Mouse (Mus musculus) kidney, embryonic 15.5 days (tissue): ENCODE results near the gene Slfn4. TPM values are rescaled to one million over a fixed set of nuclear protein-coding genes. Genes with fewer than 3 reads are reported as not detected.
"Not testable (repeated sequence)": the region's sequence is repeated elsewhere in the genome, so short reads cannot be mapped to it uniquely, and the experiment has no call there.

ENCODE experiments used
- ATAC-seq: fragments of 200-750 bp; cut with Nextera tagmentation; replicated peaks from 2 replicates; pipeline ENCODE4 v1.8.0; 2017; ENCODE audit warnings: moderate TSS enrichment; ENCODE audit not compliant: low FRiP score
- H3K27ac ChIP-seq: fragments of 300-500 bp; sonication (generic); 2 replicates; pipeline ENCODE4 v1.5.1; 2015; ENCODE audit warnings: mild to moderate bottlenecking, inconsistent platforms
- H3K27me3 ChIP-seq: fragments of 300-500 bp; sonication (generic); 2 replicates; pipeline ENCODE4 v1.6.1; 2015; ENCODE audit warnings: inconsistent platforms
- H3K36me3 ChIP-seq: fragments of 300-500 bp; sonication (generic); 2 replicates; pipeline ENCODE4 v1.6.1; 2015; ENCODE audit warnings: inconsistent platforms
- H3K4me1 ChIP-seq: fragments of 300-500 bp; sonication (generic); 2 replicates; pipeline ENCODE4 v1.6.1; 2015; ENCODE audit warnings: inconsistent platforms
- H3K4me2 ChIP-seq: fragments of 300-500 bp; sonication (generic); 2 replicates; pipeline ENCODE4 v1.6.1; 2015; ENCODE audit warnings: moderate library complexity, mild to moderate bottlenecking, inconsistent platforms
- H3K4me3 ChIP-seq: fragments of 300-500 bp; sonication (generic); replicated peaks from 2 replicates; pipeline ENCODE4 v1.5.1; 2015; ENCODE audit warnings: mild to moderate bottlenecking, inconsistent platforms
- H3K9ac ChIP-seq: fragments of 300-500 bp; sonication (generic); 2 replicates; pipeline ENCODE4 v1.6.1; 2015; ENCODE audit warnings: mild to moderate bottlenecking, inconsistent platforms
- H3K9me3 ChIP-seq: fragments of 300-500 bp; sonication (generic); replicated peaks from 2 replicates; pipeline ENCODE4 v1.6.1; 2016; ENCODE audit warnings: inconsistent platforms
- WGBS: fragments of 180-500 bp; shearing (Covaris S2); methylation state at CpG from one replicate; pipeline ENCODE4 v1.1.7; 2015; ENCODE audit warnings: mixed read lengths; 5-methylcytosine and 5-hydroxymethylcytosine counted together
- polyA plus RNA-seq: library from polyadenylated mRNA; unstranded; fragments of >200 nt; fragmentation: Nextera tagmentation; extraction: Ambion mirVana; gene quantifications from 2 replicates; pipeline ENCODE4 v1.2.1, GENCODE M21; 2015

Gene Slfn4
- polyA plus RNA-seq, 1 experiment from 2014 or later: 0.09 TPM

DNA sequence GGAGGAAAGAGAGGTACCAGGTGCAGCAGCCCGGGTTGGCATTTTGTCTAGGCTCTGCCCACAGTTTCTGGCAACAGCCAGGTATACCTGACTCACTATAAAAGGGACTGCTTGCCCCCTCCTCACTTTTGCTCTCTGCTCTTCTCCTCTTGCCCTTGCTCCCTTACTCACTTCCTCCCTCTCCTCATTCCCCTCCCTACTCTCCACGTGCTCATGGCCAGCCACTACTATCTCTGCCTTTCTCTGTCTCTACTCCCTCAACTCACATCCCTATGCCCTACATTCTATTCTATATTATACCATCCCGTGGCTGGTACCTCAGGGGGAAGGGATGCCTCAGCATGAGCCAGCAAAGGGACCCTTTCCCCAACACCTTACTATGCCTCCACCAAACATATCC lies 49.8 kb downstream of the Slfn4 start:
- Histone ChIP-seq H3K4me3 (no peak overlapping the region; the same call in 1 of the 2 replicates), H3K9me3 (no peaks in the 10 kb centered on the region), H3K9ac (no peak overlapping the region), H3K4me1 (no peaks in the 10 kb centered on the region), H3K27ac (no peak overlapping the region), H3K27me3 (no peaks in the 10 kb centered on the region), H3K4me2 (no peak overlapping the region), H3K36me3 (no peaks in the 10 kb centered on the region)
- 76% methylated on average over 3 of the region's 3 CpGs for WGBS
- no peak for ATAC-seq

DNA sequence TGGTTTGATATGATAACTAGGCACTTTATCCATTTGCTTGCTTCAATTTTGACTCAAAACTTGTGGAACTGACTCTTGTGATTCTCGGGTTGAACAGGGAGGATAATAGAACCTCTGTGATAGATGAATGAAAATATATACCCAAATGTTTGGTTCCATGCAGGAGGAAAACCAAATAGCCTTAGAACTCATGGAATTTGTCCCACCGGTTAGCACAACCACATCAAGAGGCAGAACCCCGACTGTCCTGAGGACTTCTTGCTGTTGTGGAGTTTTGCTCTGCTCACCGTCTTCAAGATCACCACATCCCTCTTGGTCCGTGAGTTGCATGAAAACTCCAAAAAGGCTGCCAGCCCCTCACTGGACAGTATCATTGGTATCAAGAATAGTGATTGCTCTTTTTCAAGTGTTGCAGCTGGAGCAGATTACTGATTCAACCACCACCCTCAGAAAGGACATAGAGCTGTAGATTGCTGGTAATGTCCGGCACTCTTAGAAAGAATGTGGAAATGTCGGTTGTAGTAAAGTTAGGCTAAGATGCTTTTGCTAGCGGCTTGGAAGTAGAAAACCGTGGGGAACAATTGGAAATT lies 50.5 kb downstream of the Slfn4 start:
- Histone ChIP-seq H3K4me3 (no peak overlapping the region), H3K9me3 (no peaks in the 10 kb centered on the region), H3K27ac (no peak overlapping the region), H3K36me3 (no peaks in the 10 kb centered on the region), H3K4me1 (no peaks in the 10 kb centered on the region), H3K27me3 (no peaks in the 10 kb centered on the region), H3K4me2 (no peak overlapping the region), H3K9ac (no peak overlapping the region)
- no peak for ATAC-seq
- 93% methylated on average over 9 of the region's 9 CpGs for WGBS

DNA sequence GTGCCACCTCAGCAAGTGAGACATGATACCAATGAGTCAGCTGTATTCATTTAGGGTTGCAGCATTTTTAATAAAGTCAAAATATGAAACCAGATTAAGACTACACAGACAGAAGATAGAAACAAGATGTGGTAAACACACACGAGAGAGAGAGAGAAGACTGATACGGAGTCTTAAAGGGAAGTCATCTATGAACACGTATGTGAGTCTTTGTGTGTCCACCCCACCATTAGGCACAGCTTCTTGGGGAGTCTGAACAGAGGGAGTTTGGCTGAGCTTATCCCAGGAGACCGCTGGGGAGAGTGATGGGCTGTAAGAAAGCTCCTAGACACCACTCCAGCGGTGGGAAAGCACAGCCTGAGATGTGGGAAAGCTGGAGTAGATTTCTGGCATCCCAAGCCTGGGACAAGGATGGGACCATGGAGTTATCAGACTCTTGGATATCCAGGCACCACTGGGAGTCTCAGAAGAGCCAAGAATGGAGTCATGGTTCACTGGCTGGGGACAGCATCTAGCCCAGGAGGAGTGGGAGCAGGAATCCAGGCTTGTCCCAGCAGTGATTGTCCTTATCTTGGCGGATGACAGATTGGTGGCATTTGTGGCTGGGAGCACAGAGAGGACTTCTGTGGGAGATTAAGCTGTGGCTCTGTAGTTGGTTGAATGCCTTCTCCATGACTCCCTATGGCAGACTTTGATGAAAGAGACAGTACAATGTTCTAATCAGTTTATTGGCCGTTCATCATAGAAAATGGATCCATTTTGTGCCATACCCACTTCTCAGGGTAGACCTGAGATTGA lies 53.1 kb downstream of the Slfn4 start:
- Histone ChIP-seq H3K27ac (no peak overlapping the region), H3K4me3 (no peak overlapping the region), H3K9me3 (no peaks in the 10 kb centered on the region), H3K4me1 (no peaks in the 10 kb centered on the region), H3K4me2 (no peak overlapping the region), H3K9ac (no peak overlapping the region), H3K27me3 (no peaks in the 10 kb centered on the region), H3K36me3 (no peaks in the 10 kb centered on the region)
- ATAC-seq: no peak
- WGBS: 91% methylated on average over 7 of the region's 7 CpGs

DNA sequence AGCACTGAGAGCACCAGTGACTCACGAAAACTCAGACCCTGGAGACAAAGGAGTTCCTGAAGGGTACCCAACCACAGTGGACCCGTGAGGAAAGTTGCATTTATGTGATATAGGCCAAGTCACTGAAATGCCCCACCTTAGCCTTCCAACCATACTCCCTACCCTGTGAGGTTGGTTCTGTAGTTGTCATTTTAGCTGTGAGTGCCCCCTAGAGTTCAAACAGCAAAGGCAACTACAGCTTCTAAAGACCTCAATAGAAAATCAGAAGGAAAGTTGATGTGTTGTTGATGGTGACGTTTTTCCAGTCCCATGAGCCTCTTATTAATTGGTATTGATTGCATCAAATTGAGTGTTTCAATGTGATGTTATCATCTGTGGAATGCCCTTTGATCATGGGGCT lies 56.0 kb downstream of the Slfn4 start:
- no peak for ATAC-seq
- no peak overlapping the region for H3K27ac ChIP-seq
- no peak overlapping the region for H3K4me3 ChIP-seq
- no peaks in the 10 kb centered on the region for H3K9me3 ChIP-seq
- no peak overlapping the region for H3K9ac ChIP-seq
- 72% methylated on average over 3 of the region's 3 CpGs for WGBS
- H3K4me1 ChIP-seq: no peaks in the 10 kb centered on the region
- H3K4me2 ChIP-seq: no peak overlapping the region
- H3K27me3 ChIP-seq: no peaks in the 10 kb centered on the region
- no peaks in the 10 kb centered on the region for H3K36me3 ChIP-seq

DNA sequence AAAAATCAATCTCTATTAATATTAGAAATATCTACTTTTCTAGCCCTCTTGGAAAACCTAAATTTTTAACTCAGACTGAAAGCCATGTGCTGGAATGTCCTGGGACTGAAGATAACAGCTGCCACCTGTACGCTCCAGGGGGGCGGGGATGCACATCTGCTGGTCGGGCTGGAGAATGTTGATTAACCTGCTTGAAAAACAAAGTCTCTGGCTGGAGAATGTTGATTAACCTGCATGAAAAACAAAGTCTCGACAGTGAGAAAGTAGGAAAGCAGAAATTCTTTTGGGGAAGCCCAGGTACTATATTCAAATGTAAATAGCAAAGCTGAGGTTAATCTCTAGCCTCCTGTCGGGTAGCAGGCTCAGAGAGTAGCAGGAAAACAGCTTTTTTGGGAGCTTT lies 58.6 kb downstream of the Slfn4 start:
- H3K4me1 ChIP-seq, H3K4me3 ChIP-seq, H3K36me3 ChIP-seq, H3K27ac ChIP-seq, ATAC-seq, H3K27me3 ChIP-seq, H3K4me2 ChIP-seq, H3K9ac ChIP-seq, H3K9me3 ChIP-seq: not testable (repeated sequence)
- WGBS: 47% methylated on average over 5 of the region's 5 CpGs

DNA sequence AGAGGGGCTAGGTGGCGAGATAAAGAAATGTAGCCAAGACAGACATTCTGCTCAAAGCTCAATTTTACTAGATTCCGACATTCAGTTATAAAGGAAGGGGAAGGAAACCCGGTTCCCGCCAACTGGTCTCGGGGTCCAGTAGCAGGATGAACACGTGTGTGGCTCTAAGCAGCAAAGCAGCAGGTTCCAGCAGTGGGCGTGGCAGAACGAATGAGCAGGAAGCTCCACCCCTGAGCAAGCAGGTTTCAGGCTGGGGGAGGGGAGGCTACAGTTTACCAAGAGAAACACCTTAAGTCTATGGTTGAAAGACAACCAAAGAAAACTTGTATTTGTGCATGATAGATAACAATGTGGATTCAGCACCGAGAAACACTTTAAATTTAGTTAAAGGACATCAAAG lies 62.4 kb downstream of the Slfn4 start:
- H3K27ac ChIP-seq, H3K9me3 ChIP-seq, ATAC-seq, H3K4me3 ChIP-seq, H3K36me3 ChIP-seq, H3K9ac ChIP-seq, H3K4me2 ChIP-seq, H3K27me3 ChIP-seq, H3K4me1 ChIP-seq: not testable (repeated sequence)
- 80% methylated on average over 9 of the region's 9 CpGs for WGBS

DNA sequence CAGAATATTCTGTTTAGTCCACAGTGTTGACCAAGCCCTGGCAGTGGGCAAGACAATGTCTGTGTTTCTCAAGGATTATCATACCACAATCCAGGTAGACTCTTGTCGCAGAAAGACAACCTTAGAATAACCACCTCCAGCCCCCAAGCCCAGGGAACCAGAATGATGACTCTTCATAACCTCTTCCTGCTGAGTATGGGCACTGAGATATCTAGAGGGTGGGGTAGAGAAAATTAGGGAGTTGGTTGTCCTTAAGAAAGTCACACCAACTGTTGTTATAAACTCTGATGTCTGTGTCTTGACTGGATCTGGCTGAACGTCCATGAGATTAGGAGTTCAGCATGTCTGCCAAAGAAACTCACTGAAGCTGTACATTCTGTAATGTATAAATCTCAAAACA lies 63.4 kb downstream of the Slfn4 start:
- H3K4me3 ChIP-seq: no peak overlapping the region
- WGBS: 84% methylated on average over 2 of the region's 2 CpGs
- ATAC-seq: no peak
- H3K4me1 ChIP-seq: no peaks in the 10 kb centered on the region
- H3K36me3 ChIP-seq: no peaks in the 10 kb centered on the region
- H3K4me2 ChIP-seq: no peak overlapping the region
- H3K9ac ChIP-seq: no peak overlapping the region
- no peak overlapping the region for H3K27ac ChIP-seq
- no peaks in the 10 kb centered on the region for H3K27me3 ChIP-seq
- no peaks in the 10 kb centered on the region for H3K9me3 ChIP-seq

- H3K36me3 ChIP-seq: no peaks in the 10 kb centered on the region
- no peak overlapping the region for H3K4me3 ChIP-seq
- ATAC-seq: no peak
- no peak overlapping the region for H3K27ac ChIP-seq
- H3K4me2 ChIP-seq: no peak overlapping the region
- no peaks in the 10 kb centered on the region for H3K9me3 ChIP-seq
- no peaks in the 10 kb centered on the region for H3K4me1 ChIP-seq
- no peak overlapping the region for H3K9ac ChIP-seq
- WGBS: 25% methylated on average over 2 of the region's 2 CpGs
- no peaks in the 10 kb centered on the region for H3K27me3 ChIP-seq
Observed at GRCm38 (mm10) chr11:83239811-83240210, 64.8 kb downstream of the Slfn4 start.

Other genes with a start within 250 kb of the Slfn4 start
- gene Slfn5, start 223.8 kb upstream of the Slfn4 start, polyA plus RNA-seq: 7.4 and 9.8 TPM in 2 replicates
- 18.6 and 20.7 TPM in 2 replicates for gene Slfn9, start 183.4 kb upstream of the Slfn4 start, polyA plus RNA-seq
- 0.54 and 0.58 TPM in 2 replicates for gene Slfn8, start 154.4 kb upstream of the Slfn4 start, polyA plus RNA-seq
- 4.0 and 4.4 TPM in 2 replicates for gene Slfn2, start 110.1 kb upstream of the Slfn4 start, polyA plus RNA-seq
- gene Slfn1, start 58.3 kb upstream of the Slfn4 start, polyA plus RNA-seq: 0.28 and 0.31 TPM in 2 replicates
- 2.1 and 2.5 TPM in 2 replicates for gene Slfn3, start 16.1 kb downstream of the Slfn4 start, polyA plus RNA-seq
- 0.30 and 0.66 TPM in 2 replicates for gene Slfn14, start 111.5 kb downstream of the Slfn4 start, polyA plus RNA-seq
- 62.5 and 65.2 TPM in 2 replicates for gene Ap2b1, start 123.8 kb downstream of the Slfn4 start, polyA plus RNA-seq
- gene Pex12, start 127.4 kb downstream of the Slfn4 start, polyA plus RNA-seq: 11.7 and 13.2 TPM in 2 replicates
- 1.0 and 1.6 TPM in 2 replicates for gene Rasl10b, start 234.0 kb downstream of the Slfn4 start, polyA plus RNA-seq